Mouse (Mus musculus): ENCODE data around the gene Foxp1.

- no peak for TF ChIP-seq CTCF (IDR thresholded peaks at IDR 0.05; ENCODE audit: borderline replicate concordance, control insufficient read depth, extremely low read depth, insufficient read depth, low read length, poor library complexity)
- TF ChIP-seq POLR2A (IDR thresholded peaks at IDR 0.05; ENCODE audit: control insufficient read depth, extremely low read depth, insufficient read depth, low read length, poor library complexity), result no peak
These were observed 405.1 kb downstream of the Foxp1 start for GRCm38 (mm10) chr6:99117411-99117810.
